Mouse (Mus musculus): Measurements from ENCODE around the gene Lhpp.
A peak's percentile ranks its signal among the peaks of the same experiment; 100 is the strongest.

Lhpp gene

GRCm38 (mm10) chr7:132654412-132654811, 44.0 kb downstream of the Lhpp start:
- DNase-seq = no peak

GRCm38 (mm10) chr7:132656075-132656474, 45.6 kb downstream of the Lhpp start:
- DNase-seq = peak; percentile 93

GRCm38 (mm10) chr7:132656548-132656947, 46.1 kb downstream of the Lhpp start:
- DNase-seq = peak; percentile 98

DNA sequence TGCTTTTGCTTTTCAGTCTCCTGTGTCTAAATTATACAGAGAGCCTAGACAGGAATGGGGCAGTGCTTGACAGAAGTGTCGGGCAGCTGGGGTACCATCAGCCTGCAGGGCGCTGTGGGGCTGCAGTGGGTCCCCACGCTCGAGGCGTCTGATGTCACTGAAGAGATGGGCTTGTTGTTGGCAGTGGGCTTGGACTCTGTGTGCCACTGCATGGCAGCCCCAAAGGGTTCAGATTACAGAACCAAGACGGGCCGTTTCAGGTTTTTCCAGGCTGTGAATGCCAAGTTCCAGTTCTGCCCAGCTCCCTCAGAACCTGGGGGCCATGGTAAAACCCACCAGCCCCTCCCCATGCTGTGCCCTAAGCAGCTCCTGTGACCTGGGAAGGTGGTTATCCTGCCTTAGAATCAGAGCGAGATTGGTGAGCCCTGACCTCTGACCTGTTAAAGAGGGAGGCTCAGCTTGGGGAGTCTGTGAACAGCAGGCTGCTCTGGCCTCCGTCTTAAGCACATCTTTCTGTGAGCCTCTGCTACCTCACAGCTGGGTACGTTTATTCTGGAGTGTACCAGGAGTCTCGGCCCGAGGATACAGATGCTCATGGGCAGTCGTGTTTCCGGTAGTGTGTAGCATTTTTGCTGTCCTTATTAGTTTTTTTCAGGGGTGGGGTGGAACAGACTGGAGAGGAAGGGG, 47.1 kb downstream of the Lhpp start:
- peak; percentile 11 for DNase-seq

DNA sequence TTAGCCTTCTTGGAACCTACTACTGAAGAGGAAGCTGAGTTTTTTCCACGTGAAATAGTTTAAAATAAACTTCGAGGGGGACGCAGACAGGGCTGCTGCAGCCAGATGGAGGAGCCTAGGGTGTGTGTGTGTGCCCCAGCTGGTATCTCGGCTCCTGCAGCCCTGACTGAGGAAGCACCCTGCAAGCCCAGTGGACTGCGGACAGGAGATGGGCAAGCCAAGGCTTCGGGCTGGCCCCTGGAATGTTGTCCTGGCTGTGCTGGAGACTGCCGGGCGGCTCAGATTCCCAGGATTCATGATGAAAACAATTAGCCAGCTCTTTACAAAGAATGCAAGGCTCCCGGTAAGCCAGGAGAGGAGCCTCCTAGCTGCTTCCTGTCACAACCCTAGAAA, 47.6 kb downstream of the Lhpp start:
- DNase-seq = peak; percentile 57

DNA sequence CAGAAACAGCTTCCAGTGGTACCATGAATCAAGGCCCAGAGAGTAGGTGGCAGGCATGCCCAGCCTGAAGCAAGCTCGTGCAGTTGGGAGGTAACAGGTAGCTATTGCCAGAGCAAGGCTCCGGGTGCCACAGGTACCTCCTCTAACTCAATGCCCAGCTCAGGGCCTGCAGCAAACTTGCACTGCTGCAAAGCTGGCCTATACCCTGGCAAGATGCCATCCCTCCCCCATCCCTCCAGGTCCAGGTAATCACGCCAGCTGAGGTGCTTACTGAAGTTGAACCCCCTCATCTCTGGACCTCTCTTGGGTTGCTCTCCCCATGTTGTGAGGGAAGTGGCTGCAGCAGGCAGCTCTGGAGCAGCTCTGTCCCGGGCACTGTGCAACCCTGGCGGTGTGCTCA, 48.2 kb downstream of the Lhpp start:
- DNase-seq = peak; percentile 20

- no peak for DNase-seq
Observed at GRCm38 (mm10) chr7:132659633-132660032, 49.2 kb downstream of the Lhpp start.

- DNase-seq = peak; percentile 55
Observed at GRCm38 (mm10) chr7:132662831-132663230, 52.4 kb downstream of the Lhpp start.

- DNase-seq = no peak
Observed at GRCm38 (mm10) chr7:132664815-132665214, 54.4 kb downstream of the Lhpp start.

GRCm38 (mm10) chr7:132665664-132666382, 55.4 kb downstream of the Lhpp start:
- DNase-seq = no peak

- DNase-seq = no peak
Observed at GRCm38 (mm10) chr7:132666516-132666915, 56.1 kb downstream of the Lhpp start.

DNA sequence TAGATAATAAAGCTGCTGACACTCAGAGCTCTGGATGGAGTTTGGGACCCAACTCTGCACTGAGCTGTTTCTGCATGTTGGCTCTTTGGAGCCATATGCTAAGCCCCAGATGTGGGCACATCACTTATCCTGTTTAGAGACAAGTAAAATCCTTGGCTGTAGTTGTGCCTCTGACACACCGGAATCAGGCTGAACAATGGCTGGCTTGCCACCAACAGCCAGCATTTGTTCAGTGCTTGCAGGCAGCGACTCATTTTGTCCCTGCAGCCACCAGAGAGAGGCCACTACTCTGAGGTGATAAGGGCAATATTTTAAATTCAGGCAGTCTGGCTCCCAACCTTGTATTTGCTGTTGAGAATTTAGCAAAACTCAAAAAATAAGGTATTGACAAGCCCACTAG, 58.2 kb downstream of the Lhpp start:
- DNase-seq = peak; percentile 79

DNA sequence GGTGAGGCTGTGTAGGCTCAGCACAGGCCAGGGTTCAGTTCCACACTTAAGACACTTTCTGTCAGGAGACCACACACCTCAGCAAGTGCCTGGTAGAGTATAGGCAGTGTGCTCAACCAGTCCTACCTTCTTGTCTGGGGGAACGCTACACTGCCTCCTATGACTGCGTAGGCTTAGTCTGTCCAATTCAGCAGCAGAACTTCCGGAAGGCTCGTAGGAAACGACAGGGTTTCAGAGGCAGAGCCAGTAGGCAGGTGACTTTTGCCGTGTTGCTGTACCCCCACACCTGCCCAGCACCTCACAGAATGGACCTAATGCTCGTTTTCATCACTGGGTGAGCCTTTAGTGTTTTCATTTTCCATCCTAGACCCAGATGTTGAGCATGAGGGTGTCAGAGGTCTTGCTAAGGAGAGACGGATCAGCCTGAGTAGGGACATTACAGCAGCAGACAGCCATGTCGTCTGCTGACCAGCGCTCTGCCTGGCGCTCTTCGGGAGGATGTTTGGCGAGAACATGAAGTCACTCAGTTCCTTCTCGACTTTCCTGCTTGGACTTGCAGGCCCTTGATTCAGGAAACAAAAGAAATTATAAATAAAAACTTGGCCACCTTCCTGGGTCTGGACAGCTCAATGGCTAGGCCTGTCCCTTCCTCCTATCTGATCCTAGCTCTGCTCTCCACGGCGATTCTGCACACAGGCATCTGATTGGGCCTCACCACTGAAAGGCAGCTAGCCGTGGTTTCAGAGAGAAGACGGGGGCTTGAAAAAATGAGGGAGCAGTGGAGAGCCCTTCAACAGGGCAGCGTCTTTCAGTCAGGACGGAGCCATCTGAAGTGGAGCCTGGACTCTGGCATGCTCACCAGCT, 59.8 kb downstream of the Lhpp start:
- DNase-seq = peak; percentile 73

GRCm38 (mm10) chr7:132670863-132671165, 60.4 kb downstream of the Lhpp start:
- peak; percentile 78 for DNase-seq

DNA sequence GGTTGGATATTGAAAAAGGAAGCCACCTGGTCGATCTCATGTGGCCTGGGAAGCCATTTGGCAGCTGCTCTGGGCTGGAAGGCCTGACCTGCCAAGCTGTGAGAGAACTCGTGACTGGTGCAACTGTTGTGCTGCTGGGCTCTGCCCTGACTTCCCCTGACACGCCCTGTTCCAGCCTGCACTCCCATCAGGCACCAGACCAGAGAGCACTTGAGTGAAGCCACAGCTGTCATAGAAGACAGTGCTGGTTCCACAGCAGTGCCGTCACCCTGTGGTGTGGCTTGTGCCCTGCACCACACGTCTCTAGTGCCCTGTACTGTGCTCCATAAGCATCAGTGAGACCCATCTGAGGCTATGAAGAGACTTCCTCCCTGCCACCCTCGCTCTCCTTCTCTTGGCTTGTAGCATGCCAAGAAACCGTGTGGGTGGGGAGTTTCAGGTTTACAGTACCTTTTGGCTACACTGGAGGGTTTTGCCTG, 62.1 kb downstream of the Lhpp start:
- peak; percentile 72 for DNase-seq

- peak; percentile 89 for DNase-seq
Observed at GRCm38 (mm10) chr7:132673931-132674755, 63.7 kb downstream of the Lhpp start.

- no peak for DNase-seq
Observed at GRCm38 (mm10) chr7:132675922-132676321, 65.5 kb downstream of the Lhpp start.

- no peak for DNase-seq
Observed at GRCm38 (mm10) chr7:132679117-132679516, 68.7 kb downstream of the Lhpp start.

- DNase-seq = no peak
Observed at GRCm38 (mm10) chr7:132679549-132679948, 69.1 kb downstream of the Lhpp start.

DNA sequence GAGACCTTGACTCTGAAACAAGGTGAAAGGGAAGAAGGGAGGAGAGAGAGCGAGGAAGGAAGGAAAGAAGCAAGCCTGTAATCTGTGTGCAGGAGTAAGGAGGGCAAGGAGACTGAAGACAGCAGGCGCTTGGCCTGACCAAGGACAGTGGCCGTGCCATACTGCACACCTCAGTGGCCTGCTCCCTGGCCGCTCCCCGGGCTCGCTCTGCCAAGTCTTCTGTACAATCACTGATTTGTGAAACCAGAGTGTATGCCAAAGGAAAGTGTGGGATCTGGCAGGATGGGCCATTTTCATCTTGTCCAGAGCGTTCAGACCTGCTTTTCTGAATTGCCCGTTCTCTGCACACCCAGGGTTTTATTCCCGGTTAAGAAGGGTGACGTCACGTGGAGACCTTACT, 70.9 kb downstream of the Lhpp start:
- peak; percentile 25 for DNase-seq

DNA sequence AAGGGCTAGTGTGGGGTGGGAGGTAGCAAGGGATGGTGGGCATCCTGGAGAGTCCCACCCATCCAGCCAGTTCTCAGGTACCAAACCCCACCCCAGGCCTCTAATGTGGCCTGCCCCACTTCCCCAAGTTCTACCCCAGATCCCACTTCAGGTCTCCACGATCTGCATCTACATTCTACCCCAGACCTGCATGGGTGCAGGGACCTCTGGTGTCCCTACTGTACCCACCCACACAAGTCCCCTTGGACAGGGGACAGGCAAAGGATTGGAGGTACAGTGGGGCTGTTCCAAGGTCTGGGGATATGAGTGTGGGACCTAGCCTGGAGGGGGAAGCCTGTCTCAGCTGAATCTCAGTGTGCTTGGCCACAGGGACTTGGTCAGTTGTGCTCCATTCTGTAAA, 71.4 kb downstream of the Lhpp start:
- DNase-seq = no peak

DNA sequence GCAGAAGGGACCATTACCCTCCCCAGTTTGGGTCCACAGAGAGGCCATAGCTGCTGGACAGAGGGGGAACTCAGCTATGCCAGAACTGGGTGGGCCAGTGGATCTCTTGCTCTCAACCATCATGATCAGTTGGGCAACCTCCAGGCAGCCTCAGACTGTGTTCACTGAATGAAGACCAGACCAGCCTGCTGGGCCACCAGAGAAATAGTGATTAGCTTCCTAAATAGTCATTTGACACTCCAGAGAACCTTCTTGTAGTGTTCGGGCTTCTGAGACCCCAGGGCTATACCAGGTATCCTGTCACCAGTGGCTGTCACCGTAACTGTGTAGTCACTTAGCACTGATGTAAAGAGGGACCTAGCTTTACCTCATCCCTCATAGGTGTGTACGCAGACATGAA, 71.9 kb downstream of the Lhpp start:
- DNase-seq = no peak

DNA sequence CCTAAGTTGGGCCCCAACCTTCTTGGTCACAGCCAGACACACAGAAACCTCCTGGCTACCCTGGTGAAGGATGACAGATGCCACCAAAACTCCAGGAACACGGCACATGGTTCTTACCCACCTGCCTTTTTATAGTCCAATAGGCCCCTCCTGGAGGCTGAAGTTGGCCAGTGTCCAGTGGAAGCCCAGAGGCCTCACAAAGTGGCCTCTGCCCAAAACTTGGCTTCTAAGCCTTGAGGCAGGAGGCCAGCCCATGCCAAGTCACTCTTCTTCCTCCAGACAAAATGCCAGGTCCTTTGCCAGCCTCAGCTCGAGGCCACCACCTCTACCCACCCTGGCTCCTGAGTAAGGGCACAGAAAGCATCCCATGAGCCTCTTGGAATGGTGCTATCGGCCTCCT, 72.5 kb downstream of the Lhpp start:
- DNase-seq = no peak

Measured in lung, postnatal 10 days (tissue).